Comparison of ENCODE assay signal across 7 mouse cellular contexts in genomic region chr19:5846154-5846553, GRCm38 (mm10). TPM values are rescaled to one million over a fixed set of nuclear protein-coding genes. Genes with fewer than 3 reads are reported as not detected.
DNase-seq lines count a peak whose midpoint lies in the region; ATAC-seq lines count a peak whose summit lies in the region.

No protein-coding gene starts in this region.

- H3K4me3 ChIP-seq in lung, embryonic 16.5 days (ENCODE audit: low read length), result peak overlapping the region; percentile 46
- peak overlapping the region; percentile 40 for H3K4me3 ChIP-seq in heart, embryonic 12.5 days

- H3K4me2 ChIP-seq in lung, embryonic 16.5 days (ENCODE audit: low read depth, low read length), result peak overlapping the region; percentile 61
- H3K4me2 ChIP-seq in heart, embryonic 12.5 days, result peak overlapping the region; percentile 77

- no peaks in the 10 kb centered on the region for H3K27me3 ChIP-seq in lung, embryonic 16.5 days (ENCODE audit: control insufficient read depth, insufficient read depth, low read depth, low read length)
- no peaks in the 10 kb centered on the region for H3K27me3 ChIP-seq in heart, embryonic 12.5 days (replicated peaks)

- peaks cover 74% of the 10 kb centered on the region for H3K4me1 ChIP-seq in lung, embryonic 16.5 days (replicated peaks; ENCODE audit: control insufficient read depth, insufficient read depth, low read length)
- peaks cover 91% of the 10 kb centered on the region for H3K4me1 ChIP-seq in heart, embryonic 12.5 days (replicated peaks)

- peak overlapping the region; percentile 100 for H3K27ac ChIP-seq in lung, embryonic 16.5 days (ENCODE audit: low read length)
- peak overlapping the region; percentile 100 for H3K27ac ChIP-seq in heart, embryonic 12.5 days (ENCODE audit: poor library complexity, severe bottlenecking)

- H3K9me3 ChIP-seq in lung, embryonic 16.5 days (ENCODE audit: control insufficient read depth, low read length), result no peaks in the 10 kb centered on the region
- no peaks in the 10 kb centered on the region for H3K9me3 ChIP-seq in heart, embryonic 12.5 days (replicated peaks)

- under 1% methylated on average over 7 of the region's 7 CpGs for WGBS in lung, embryonic 16.5 days
- 1% methylated on average over 7 of the region's 7 CpGs for WGBS in heart, embryonic 12.5 days

- peak; percentile 17 for ATAC-seq in lung, embryonic 16.5 days (ENCODE audit: low read depth)
- peak; percentile 5 for ATAC-seq in heart, embryonic 12.5 days (ENCODE audit: insufficient number of reproducible peaks, low FRiP score)

- no peaks in the 10 kb centered on the region for H3K36me3 ChIP-seq in lung, embryonic 16.5 days (ENCODE audit: control insufficient read depth, insufficient read depth, low read length)
- peaks cover 3% of the 10 kb centered on the region; the same call in 1 of the 2 replicates for H3K36me3 ChIP-seq in heart, embryonic 12.5 days

- no peak for DNase-seq in lung, adult 18-20 months
- peak; percentile 66 to 71 for DNase-seq in cerebellum, postnatal 14 days
- peak; percentile 52 for DNase-seq in kidney, postnatal 10 days
- peak; percentile 71 to 75 for DNase-seq in natural killer cell, adult 2 months (ENCODE audit: low spot score in 2 of 2)
- DNase-seq in adipocyte (ENCODE audit: low spot score), result no peak

- H3K9ac ChIP-seq in lung, embryonic 16.5 days (ENCODE audit: low read length), result peak overlapping the region; percentile 64
- peak overlapping the region; percentile 76 for H3K9ac ChIP-seq in heart, embryonic 12.5 days

RNA-seq across cellular contexts. Expression of gene Frmd8, which starts 28.9 kb away (rescaled TPM):
- polyA plus RNA-seq in lung, embryonic 16.5 days (2015; fragmentation: Nextera tagmentation; extraction: Ambion mirVana), result 56.4 and 61.1 TPM in 2 replicates
- polyA plus RNA-seq in heart, embryonic 12.5 days (2016; fragmentation: Nextera tagmentation; extraction: Ambion mirVana), result 33.7 and 34.2 TPM in 2 replicates

RNA-seq across cellular contexts. Expression of gene Slc25a45, which starts 31.5 kb away (rescaled TPM):
- 5.7 and 6.2 TPM in 2 replicates for polyA plus RNA-seq in lung, embryonic 16.5 days (2015; fragmentation: Nextera tagmentation; extraction: Ambion mirVana)
- 3.5 and 3.9 TPM in 2 replicates for polyA plus RNA-seq in heart, embryonic 12.5 days (2016; fragmentation: Nextera tagmentation; extraction: Ambion mirVana)

RNA-seq across cellular contexts. Expression of gene Tigd3, which starts 47.8 kb away (rescaled TPM):
- polyA plus RNA-seq in lung, embryonic 16.5 days (2015; fragmentation: Nextera tagmentation; extraction: Ambion mirVana), result 2.5 and 3.2 TPM in 2 replicates
- 1.5 and 1.9 TPM in 2 replicates for polyA plus RNA-seq in heart, embryonic 12.5 days (2016; fragmentation: Nextera tagmentation; extraction: Ambion mirVana)

Comparison
In these comparisons a context has a peak if more than half of its experiments do, and no peak if none do; other contexts are left out.
1. DNase-seq: peak in cerebellum, postnatal 14 days (2 of 2), kidney, postnatal 10 days (single experiment) and natural killer cell, adult 2 months (2 of 2); none in lung, adult 18-20 months (0 of 2) and adipocyte (single experiment).